Mouse (Mus musculus) kidney, postnatal 10 days (tissue): ENCODE data around the gene Gna14.
A peak's percentile ranks its signal among the peaks of the same experiment; 100 is the strongest.

Experiments
- DNase-seq: peaks from one replicate; pipeline ENCODE4 v3.0.0; 2021; ENCODE audit warnings: mixed read lengths

Gna14 gene

GRCm38 (mm10) chr19:16518569-16518968 lies 83.0 kb downstream of the Gna14 start:
- DNase-seq, result no peak

- no peak for DNase-seq
Measured at GRCm38 (mm10) chr19:16520608-16521007, 85.0 kb downstream of the Gna14 start.

GRCm38 (mm10) chr19:16526302-16526880 lies 90.8 kb downstream of the Gna14 start:
- peak; percentile 64 for DNase-seq

- no peak for DNase-seq
Measured at GRCm38 (mm10) chr19:16527031-16527430, 91.5 kb downstream of the Gna14 start.

GRCm38 (mm10) chr19:16528225-16528828 lies 92.8 kb downstream of the Gna14 start:
- peak; percentile 22 for DNase-seq

- DNase-seq, result peak; percentile 50
Measured at GRCm38 (mm10) chr19:16529293-16529920, 93.8 kb downstream of the Gna14 start.

GRCm38 (mm10) chr19:16529999-16530398 lies 94.4 kb downstream of the Gna14 start:
- no peak for DNase-seq

- DNase-seq, result no peak
Measured at GRCm38 (mm10) chr19:16534311-16534710, 98.7 kb downstream of the Gna14 start.

GRCm38 (mm10) chr19:16538416-16538815 lies 102.9 kb downstream of the Gna14 start:
- DNase-seq, result no peak

GRCm38 (mm10) chr19:16543688-16544087 lies 108.1 kb downstream of the Gna14 start:
- DNase-seq, result no peak

- DNase-seq, result no peak
Measured at GRCm38 (mm10) chr19:16556988-16557387, 121.4 kb downstream of the Gna14 start.

- peak; percentile 23 for DNase-seq
Measured at GRCm38 (mm10) chr19:16557971-16558370, 122.4 kb downstream of the Gna14 start.

GRCm38 (mm10) chr19:16558570-16558969 lies 123.0 kb downstream of the Gna14 start:
- no peak for DNase-seq

- no peak for DNase-seq
Measured at GRCm38 (mm10) chr19:16559243-16559896, 123.8 kb downstream of the Gna14 start.

- no peak for DNase-seq
Measured at GRCm38 (mm10) chr19:16562676-16563075, 127.1 kb downstream of the Gna14 start.

- no peak for DNase-seq
Measured at GRCm38 (mm10) chr19:16576790-16577189, 141.2 kb downstream of the Gna14 start.

GRCm38 (mm10) chr19:16579656-16580260 lies 144.2 kb downstream of the Gna14 start:
- DNase-seq, result no peak

- DNase-seq, result no peak
Measured at GRCm38 (mm10) chr19:16580501-16580900, 144.9 kb downstream of the Gna14 start.

GRCm38 (mm10) chr19:16584546-16584945 lies 149.0 kb downstream of the Gna14 start:
- no peak for DNase-seq

- DNase-seq, result no peak
Measured at GRCm38 (mm10) chr19:16585379-16585778, 149.8 kb downstream of the Gna14 start.

GRCm38 (mm10) chr19:16593256-16593974 lies 157.9 kb downstream of the Gna14 start:
- no peak for DNase-seq

GRCm38 (mm10) chr19:16593975-16594317 lies 158.4 kb downstream of the Gna14 start:
- no peak for DNase-seq

- no peak for DNase-seq
Measured at GRCm38 (mm10) chr19:16597216-16597615, 161.7 kb downstream of the Gna14 start.
